Mouse (Mus musculus) left cerebral cortex, adult 2 months (tissue): ENCODE measurements around the gene Sele. TPM values are rescaled to one million over a fixed set of nuclear protein-coding genes. Genes with fewer than 3 reads are reported as not detected.

ENCODE experiments used
- DNase-seq, 2 experiments: peaks; one replicate each; pipeline ENCODE4 v3.0.0; 2021 to 2022; ENCODE audit warnings: low spot score in 2 of 2, mixed read lengths in 1 of 2; ENCODE audit errors: extremely low spot score in 1 of 2
- H3K27ac ChIP-seq: fragments of 200-600 bp; 2 replicates; pipeline ENCODE4 v1.8.1; 2022
- H3K4me3 ChIP-seq: fragments of 200-600 bp; 2 replicates; pipeline ENCODE4 v1.8.1; 2022
- CTCF ChIP-seq: fragments of 200-600 bp; IDR thresholded peaks from 2 replicates; pipeline ENCODE4 v1.8.1; 2022; ENCODE audit warnings: antibody characterized with exemption, mild to moderate bottlenecking, moderate library complexity
- intact Hi-C: fragments of 180-260 bp; cut with DNase I; formaldehyde crosslinking; loops from one replicate; pipeline ENCODE4 v1.15.1; 2025
- total RNA-seq, 2 experiments: library from RNA; stranded (reverse); gene quantifications; 2 replicates each; pipeline ENCODE4 v1.2.3; 2021

Gene Sele
- total RNA-seq, 2 experiments from 2014 or later, result 0.11 to 0.12 TPM

GRCm38 (mm10) chr1:164043549-164043948 is 4.5 kb upstream of the Sele start:
- no peak overlapping the region for H3K4me3 ChIP-seq
- no peak for TF ChIP-seq CTCF
- intact Hi-C loops, result no loop called here
- no peak overlapping the region for H3K27ac ChIP-seq
- DNase-seq, result no peak

GRCm38 (mm10) chr1:164053561-164053960 is 5.5 kb downstream of the Sele start:
- TF ChIP-seq CTCF, result no peak
- DNase-seq, result no peak
- H3K27ac ChIP-seq, result no peak overlapping the region
- intact Hi-C loops, result no loop called here
- H3K4me3 ChIP-seq, result no peak overlapping the region

GRCm38 (mm10) chr1:164054800-164055199 is 6.8 kb downstream of the Sele start:
- peak; percentile 16 for TF ChIP-seq CTCF
- Histone ChIP-seq H3K4me3 (no peak overlapping the region), H3K27ac (no peak overlapping the region)
- DNase-seq, result no peak
- intact Hi-C loops, result no loop called here

- intact Hi-C loops, result loop anchor here (2.0 kb wide), 1 partner anchor 79 kb away; no protein-coding TSS in a partner anchor
- no peak overlapping the region for H3K27ac ChIP-seq
- H3K4me3 ChIP-seq, result no peak overlapping the region
- no peak for TF ChIP-seq CTCF
- DNase-seq, result no peak
Observed at GRCm38 (mm10) chr1:164060071-164060470, 12.0 kb downstream of the Sele start.

GRCm38 (mm10) chr1:164061278-164061677 is 13.2 kb downstream of the Sele start:
- intact Hi-C loops, result loop anchor here (2.0 kb wide), 1 partner anchor 78 kb away; no protein-coding TSS in a partner anchor
- DNase-seq, result no peak
- H3K27ac ChIP-seq, result no peak overlapping the region
- H3K4me3 ChIP-seq, result no peak overlapping the region
- peak; percentile 62 for TF ChIP-seq CTCF

GRCm38 (mm10) chr1:164061925-164062324 is 13.9 kb downstream of the Sele start, which contains the start of gene Sell:
TSS of gene Sell (plus strand) at chr1:164061982.
- H3K4me3 ChIP-seq, result no peak within 1 kb of the TSS
- intact Hi-C loops, result loop anchor here (2.0 kb wide), 1 partner anchor 77 kb away; no protein-coding TSS in a partner anchor
- no peak for DNase-seq
- no peak for TF ChIP-seq CTCF
- no peak within 1 kb of the TSS for H3K27ac ChIP-seq

- intact Hi-C loops, result no loop called here
- no peak overlapping the region for H3K4me3 ChIP-seq
- no peak overlapping the region for H3K27ac ChIP-seq
- no peak for DNase-seq
- TF ChIP-seq CTCF, result no peak
Observed at GRCm38 (mm10) chr1:164062856-164063255, 14.8 kb downstream of the Sele start.

GRCm38 (mm10) chr1:164063745-164064144 is 15.7 kb downstream of the Sele start:
- intact Hi-C loops, result no loop called here
- TF ChIP-seq CTCF, result no peak
- no peak for DNase-seq
- H3K27ac ChIP-seq, result no peak overlapping the region
- no peak overlapping the region for H3K4me3 ChIP-seq

GRCm38 (mm10) chr1:164069261-164069660 is 21.2 kb downstream of the Sele start:
- no peak for DNase-seq
- Histone ChIP-seq H3K4me3 (no peak overlapping the region), H3K27ac (no peak overlapping the region)
- intact Hi-C loops, result no loop called here
- no peak for TF ChIP-seq CTCF

GRCm38 (mm10) chr1:164070461-164070860 is 22.4 kb downstream of the Sele start:
- no peak for DNase-seq
- intact Hi-C loops, result no loop called here
- Histone ChIP-seq H3K27ac (no peak overlapping the region), H3K4me3 (no peak overlapping the region)
- TF ChIP-seq CTCF, result no peak

- no peak for DNase-seq
- no peak for TF ChIP-seq CTCF
- Histone ChIP-seq H3K27ac (no peak overlapping the region), H3K4me3 (no peak overlapping the region)
- intact Hi-C loops, result no loop called here
Observed at GRCm38 (mm10) chr1:164071111-164071510, 23.1 kb downstream of the Sele start.

- H3K27ac ChIP-seq, result no peak overlapping the region
- H3K4me3 ChIP-seq, result no peak overlapping the region
- no peak for TF ChIP-seq CTCF
- no peak for DNase-seq
- intact Hi-C loops, result no loop called here
Observed at GRCm38 (mm10) chr1:164072001-164072400, 24.0 kb downstream of the Sele start.

- TF ChIP-seq CTCF, result no peak
- intact Hi-C loops, result no loop called here
- H3K27ac ChIP-seq, result no peak overlapping the region
- H3K4me3 ChIP-seq, result no peak overlapping the region
- DNase-seq, result no peak
Observed at GRCm38 (mm10) chr1:164073091-164073490, 25.1 kb downstream of the Sele start.

- no peak for TF ChIP-seq CTCF
- H3K27ac ChIP-seq, result no peak overlapping the region
- intact Hi-C loops, result no loop called here
- no peak overlapping the region for H3K4me3 ChIP-seq
- no peak for DNase-seq
Observed at GRCm38 (mm10) chr1:164073803-164074202, 25.8 kb downstream of the Sele start.
